Mouse (Mus musculus): ENCODE results near the gene Usp33. TPM values are rescaled to one million over a fixed set of nuclear protein-coding genes. Genes with fewer than 3 reads are reported as not detected.

The Usp33 gene
- polyA plus RNA-seq, 1 experiment from 2014 or later: 67.4 TPM

- H3K4me3 ChIP-seq (replicated peaks): no peak overlapping the region
- no peak overlapping the region for H3K4me2 ChIP-seq
- WGBS: 90% methylated on average over 10 of the region's 10 CpGs
- H3K9me3 ChIP-seq: no peaks in the 10 kb centered on the region
- ATAC-seq (ENCODE audit: low FRiP score): no peak
- no peaks in the 10 kb centered on the region for H3K27me3 ChIP-seq
- no peak overlapping the region for H3K27ac ChIP-seq
- H3K9ac ChIP-seq: no peak overlapping the region
- no peaks in the 10 kb centered on the region for H3K4me1 ChIP-seq
- H3K36me3 ChIP-seq (replicated peaks): peaks cover 22% of the 10 kb centered on the region
These were observed 25.2 kb upstream of the Usp33 start for GRCm38 (mm10) chr3:152320972-152321645.

GRCm38 (mm10) chr3:152321765-152322547 is 24.3 kb upstream of the Usp33 start:
- Histone ChIP-seq H3K4me3 (replicated peaks) (no peak overlapping the region), H3K27me3 (no peaks in the 10 kb centered on the region), H3K4me2 (no peak overlapping the region), H3K36me3 (replicated peaks) (peaks cover 22% of the 10 kb centered on the region), H3K27ac (no peak overlapping the region), H3K4me1 (no peaks in the 10 kb centered on the region), H3K9me3 (no peaks in the 10 kb centered on the region), H3K9ac (no peak overlapping the region)
- no peak for ATAC-seq (ENCODE audit: low FRiP score)
- 93% methylated on average over 8 of the region's 8 CpGs for WGBS

GRCm38 (mm10) chr3:152332104-152332503 is 14.2 kb upstream of the Usp33 start:
- no peak for ATAC-seq (ENCODE audit: low FRiP score)
- Histone ChIP-seq H3K9ac (no peak overlapping the region), H3K4me2 (no peak overlapping the region), H3K9me3 (no peaks in the 10 kb centered on the region), H3K4me3 (replicated peaks) (no peak overlapping the region), H3K27ac (no peak overlapping the region), H3K36me3 (replicated peaks) (peaks cover 42% of the 10 kb centered on the region), H3K27me3 (no peaks in the 10 kb centered on the region), H3K4me1 (no peaks in the 10 kb centered on the region)
- WGBS: 96% methylated on average over 6 of the region's 6 CpGs

GRCm38 (mm10) chr3:152332545-152333300 is 13.6 kb upstream of the Usp33 start:
- H3K9ac ChIP-seq: no peak overlapping the region
- no peaks in the 10 kb centered on the region for H3K4me1 ChIP-seq
- no peak overlapping the region for H3K27ac ChIP-seq
- peaks cover 48% of the 10 kb centered on the region for H3K36me3 ChIP-seq (replicated peaks)
- no peak overlapping the region for H3K4me2 ChIP-seq
- no peaks in the 10 kb centered on the region for H3K9me3 ChIP-seq
- no peak overlapping the region for H3K4me3 ChIP-seq (replicated peaks)
- no peak for ATAC-seq (ENCODE audit: low FRiP score)
- no peaks in the 10 kb centered on the region for H3K27me3 ChIP-seq
- WGBS: 93% methylated on average over 15 of the region's 15 CpGs

GRCm38 (mm10) chr3:152333641-152334040 is 12.6 kb upstream of the Usp33 start:
- Histone ChIP-seq H3K36me3 (replicated peaks) (peaks cover 49% of the 10 kb centered on the region), H3K9ac (no peak overlapping the region), H3K27me3 (no peaks in the 10 kb centered on the region), H3K4me3 (replicated peaks) (no peak overlapping the region), H3K9me3 (no peaks in the 10 kb centered on the region), H3K4me2 (no peak overlapping the region), H3K27ac (no peak overlapping the region), H3K4me1 (no peaks in the 10 kb centered on the region)
- WGBS: 95% methylated on average over 10 of the region's 10 CpGs
- no peak for ATAC-seq (ENCODE audit: low FRiP score)

GRCm38 (mm10) chr3:152336085-152336484 is 10.2 kb upstream of the Usp33 start:
- Histone ChIP-seq H3K36me3 (replicated peaks) (peaks cover 49% of the 10 kb centered on the region), H3K4me3 (replicated peaks) (no peak overlapping the region), H3K27me3 (no peaks in the 10 kb centered on the region), H3K27ac (no peak overlapping the region), H3K9me3 (no peaks in the 10 kb centered on the region), H3K4me1 (peaks cover 5% of the 10 kb centered on the region), H3K4me2 (no peak overlapping the region), H3K9ac (no peak overlapping the region)
- no peak for ATAC-seq (ENCODE audit: low FRiP score)
- 80% methylated on average over 8 of the region's 8 CpGs for WGBS

- ATAC-seq (ENCODE audit: low FRiP score): peak; percentile 94
- Histone ChIP-seq H3K9me3 (no peaks in the 10 kb centered on the region), H3K27ac (peak within 1 kb of the TSS; percentile 59), H3K4me2 (peak within 1 kb of the TSS; percentile 56), H3K4me3 (replicated peaks) (peak within 1 kb of the TSS; percentile 93), H3K9ac (peak within 1 kb of the TSS; percentile 79), H3K27me3 (no peaks in the 10 kb centered on the region), H3K36me3 (replicated peaks) (peaks cover 25% of the 10 kb centered on the region), H3K4me1 (peaks cover 5% of the 10 kb centered on the region)
- 3% methylated on average over 54 of the region's 54 CpGs for WGBS
These were observed 6.3 kb upstream of the Usp33 start, which contains the start of gene Miga1 for GRCm38 (mm10) chr3:152339862-152340557. Gene Miga1 (minus strand): TSS chr3:152340407.

- Histone ChIP-seq H3K4me2 (no peak overlapping the region), H3K27ac (no peak overlapping the region), H3K4me1 (peaks cover 10% of the 10 kb centered on the region), H3K36me3 (replicated peaks) (no peaks in the 10 kb centered on the region), H3K27me3 (no peaks in the 10 kb centered on the region), H3K4me3 (replicated peaks) (no peak overlapping the region), H3K9ac (no peak overlapping the region), H3K9me3 (no peaks in the 10 kb centered on the region)
- 92% methylated on average over 15 of the region's 15 CpGs for WGBS
- no peak for ATAC-seq (ENCODE audit: low FRiP score)
These were observed 3.2 kb upstream of the Usp33 start for GRCm38 (mm10) chr3:152342961-152343517.

- no peaks in the 10 kb centered on the region for H3K9me3 ChIP-seq
- H3K9ac ChIP-seq: peak overlapping the region; percentile 71
- WGBS: under 1% methylated on average over 43 of the region's 54 CpGs
- peak overlapping the region; percentile 63 for H3K27ac ChIP-seq
- H3K4me1 ChIP-seq: peaks cover 26% of the 10 kb centered on the region
- H3K27me3 ChIP-seq: no peaks in the 10 kb centered on the region
- H3K36me3 ChIP-seq (replicated peaks): no peaks in the 10 kb centered on the region
- H3K4me2 ChIP-seq: peak overlapping the region; percentile 54
- peak; percentile 80 for ATAC-seq (ENCODE audit: low FRiP score)
- peak overlapping the region; percentile 78 for H3K4me3 ChIP-seq (replicated peaks)
These were observed 409 bp downstream of the Usp33 start for GRCm38 (mm10) chr3:152346633-152347141.

GRCm38 (mm10) chr3:152347227-152347626 is 949 bp downstream of the Usp33 start:
- Histone ChIP-seq H3K36me3 (replicated peaks) (no peaks in the 10 kb centered on the region), H3K27me3 (no peaks in the 10 kb centered on the region), H3K4me3 (replicated peaks) (peak overlapping the region; percentile 78), H3K4me1 (peaks cover 26% of the 10 kb centered on the region), H3K27ac (no peak overlapping the region), H3K9me3 (no peaks in the 10 kb centered on the region), H3K9ac (peak overlapping the region; percentile 71), H3K4me2 (peak overlapping the region; percentile 54)
- 41% methylated on average over 3 of the region's 3 CpGs for WGBS
- no peak for ATAC-seq (ENCODE audit: low FRiP score)

GRCm38 (mm10) chr3:152348011-152348830 is 1.9 kb downstream of the Usp33 start:
- no peak overlapping the region for H3K9ac ChIP-seq
- H3K4me3 ChIP-seq (replicated peaks): no peak overlapping the region
- H3K36me3 ChIP-seq (replicated peaks): no peaks in the 10 kb centered on the region
- H3K27me3 ChIP-seq: no peaks in the 10 kb centered on the region
- no peak overlapping the region for H3K27ac ChIP-seq
- peaks cover 28% of the 10 kb centered on the region for H3K4me1 ChIP-seq
- no peak for ATAC-seq (ENCODE audit: low FRiP score)
- 89% methylated on average over 10 of the region's 10 CpGs for WGBS
- no peak overlapping the region for H3K4me2 ChIP-seq
- H3K9me3 ChIP-seq: no peaks in the 10 kb centered on the region

Data from forebrain, embryonic 12.5 days (tissue).